Mouse (Mus musculus) liver, postnatal 0 days (tissue): ENCODE data around the gene Syt8.

Experiments used
- CTCF ChIP-seq: sonication (generic); IDR thresholded peaks from 2 replicates; pipeline ENCODE4 v1.5.1; 2016; ENCODE audit warnings: antibody characterized with exemption, low read depth
- EP300 ChIP-seq: IDR thresholded peaks from 2 replicates; pipeline ENCODE4 v1.6.1; 2016; ENCODE audit warnings: antibody characterized with exemption, low read depth, mild to moderate bottlenecking

DNA sequence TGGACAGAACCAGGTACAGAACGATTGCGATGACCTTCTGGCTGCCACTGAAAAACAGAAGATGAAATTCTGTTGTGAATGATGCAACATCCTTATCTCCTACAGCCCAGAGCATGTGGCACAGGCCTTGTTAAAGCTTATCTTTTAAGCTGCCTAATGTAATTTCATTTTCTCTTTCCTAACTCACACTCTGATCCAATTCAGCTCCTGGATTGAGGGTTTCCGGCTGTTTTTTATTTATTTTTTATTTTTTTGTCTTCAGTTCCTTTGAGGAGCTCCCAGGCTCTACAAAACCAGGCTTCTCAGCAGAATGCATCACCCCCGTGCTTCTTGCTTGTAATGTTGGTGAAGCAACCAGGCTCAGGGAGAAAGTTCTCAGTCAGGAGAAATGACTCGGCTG is 14.8 kb upstream of the Syt8 start:
- TF ChIP-seq EP300 (peak; percentile 91), CTCF (no peak)
